Mouse (Mus musculus): ENCODE measurements around the gene Rasl11a.

- TF ChIP-seq ZC3H11A (IDR thresholded peaks at IDR 0.05; ENCODE audit: low read depth, low read length): no peak
- no peak for TF ChIP-seq BHLHE40 (IDR thresholded peaks at IDR 0.05; ENCODE audit: low read depth, low read length)
- TF ChIP-seq CTCF (conservative IDR thresholded peaks at IDR 0.05 in 1 of 2, IDR thresholded peaks at IDR 0.05 in 1 of 2; ENCODE audit: low read depth in 2 of 2, low read length in 2 of 2): no peak
- no peak for TF ChIP-seq TBP (conservative IDR thresholded peaks at IDR 0.05; ENCODE audit: low read depth, low read length)
- TF ChIP-seq RAD21 (IDR thresholded peaks at IDR 0.05; ENCODE audit: low read depth, low read length): no peak
- no peak for TF ChIP-seq ZNF384 (IDR thresholded peaks at IDR 0.05; ENCODE audit: low read depth, low read length)
- no peak for TF ChIP-seq POLR2AphosphoS2 (IDR thresholded peaks at IDR 0.05; ENCODE audit: low read depth, low read length)
- no peak for TF ChIP-seq EP300 (IDR thresholded peaks at IDR 0.05; ENCODE audit: low read length)
- no peak for TF ChIP-seq POLR2A (IDR thresholded peaks at IDR 0.05; ENCODE audit: low read depth, low read length)
- no peak for TF ChIP-seq HCFC1 (IDR thresholded peaks at IDR 0.05; ENCODE audit: low read depth, low read length)
- TF ChIP-seq JUND (conservative IDR thresholded peaks at IDR 0.05; ENCODE audit: low read depth, low read length): no peak
- TF ChIP-seq ETS1 (conservative IDR thresholded peaks at IDR 0.05; ENCODE audit: low read depth, low read length): no peak
- TF ChIP-seq ELF1 (IDR thresholded peaks at IDR 0.05; ENCODE audit: low read depth, low read length): no peak
Observed at GRCm38 (mm10) chr5:146832435-146832768, 12.5 kb upstream of the Rasl11a start.

Measured in CH12.LX (cell line).